Mouse (Mus musculus) heart, adult 2 months (tissue): ENCODE measurements around the gene Efcab9.

Experiments used
- EP300 ChIP-seq: fragments of 200-500 bp; IDR thresholded peaks from 2 replicates; pipeline ENCODE4 v1.6.1; 2011; ENCODE audit warnings: low read depth, low read length, control low read depth; ENCODE audit not compliant: insufficient read depth
- POLR2A ChIP-seq: fragments of 200-500 bp; IDR thresholded peaks from 2 replicates; pipeline ENCODE4 v1.6.1; 2011; ENCODE audit warnings: mild to moderate bottlenecking, low read depth, low read length, control low read depth; ENCODE audit not compliant: insufficient read depth

DNA sequence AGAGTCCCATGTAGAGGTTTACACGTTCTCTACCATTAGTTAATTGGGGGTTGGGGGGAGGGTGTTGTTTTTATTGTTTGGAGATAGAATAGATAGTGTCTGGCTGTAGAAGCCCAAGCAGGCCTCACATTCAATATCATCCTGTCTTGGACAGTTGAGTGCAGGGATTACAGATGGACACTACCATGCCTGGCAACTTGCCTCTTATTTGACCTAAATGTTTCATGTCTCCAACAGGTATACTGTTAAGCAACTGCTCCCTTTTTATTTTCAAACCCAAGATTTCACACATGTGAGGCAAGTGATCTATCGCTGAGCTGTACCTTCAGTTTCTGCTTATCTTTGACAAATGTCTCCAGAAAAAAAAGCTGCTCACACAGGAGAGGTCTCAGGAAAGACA, 50.4 kb downstream of the Efcab9 start:
- no peak for TF ChIP-seq EP300
- no peak for TF ChIP-seq POLR2A
